Mouse (Mus musculus): ENCODE data around the gene Gipr.

DNA sequence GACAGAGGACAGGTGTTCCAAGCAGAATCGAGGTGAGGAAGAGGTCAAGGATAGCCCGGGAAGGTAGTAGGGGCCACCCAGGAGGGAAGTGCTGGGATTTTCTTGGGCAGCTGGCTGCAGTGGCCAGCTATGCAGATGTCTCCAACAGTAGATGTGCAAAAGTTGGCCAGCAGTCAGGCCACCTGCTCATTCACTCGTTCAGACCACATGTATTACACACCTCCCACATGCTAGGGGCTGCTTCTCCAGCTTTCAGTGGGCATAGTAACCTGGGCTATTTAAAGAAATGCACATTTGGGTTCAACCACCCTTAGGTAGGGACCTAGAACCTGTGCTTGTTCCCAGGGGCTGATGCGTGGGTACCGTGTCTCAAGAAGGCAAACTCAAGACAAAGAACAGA lies 38.2 kb downstream of the Gipr start:
- TF ChIP-seq GATA1 (IDR thresholded peaks at IDR 0.05; ENCODE audit: borderline replicate concordance, low read length) (no peak), FLI1 (IDR thresholded peaks at IDR 0.05; ENCODE audit: low read length) (no peak)
